Comparison of ENCODE assay signal across 25 mouse cellular contexts in genomic region chr2:143709979-143710378, GRCm38 (mm10).
DNase-seq lines count a peak whose midpoint lies in the region; ATAC-seq and TF ChIP-seq lines count a peak whose summit lies in the region.
"Had no signal": no experiment of that assay in that cellular context is flagged by ENCODE, and none has a peak within 500 bp of the region (broad histone marks: within the 10 kb centered on the region; RNA-seq: fewer than 3 reads in every experiment).

No protein-coding gene starts in this region.

- no peak overlapping the region for H3K9ac ChIP-seq in kidney, embryonic 14.5 days (ENCODE audit: low read depth, low read length)
- no peak overlapping the region for H3K9ac ChIP-seq in kidney, embryonic 15.5 days
- no peak overlapping the region for H3K9ac ChIP-seq in limb, embryonic 13.5 days
- H3K9ac ChIP-seq in limb, embryonic 14.5 days (ENCODE audit: low read depth, low read length, severe bottlenecking), result no peak overlapping the region
- H3K9ac ChIP-seq: embryonic facial prominence, embryonic 13.5 days; embryonic facial prominence, embryonic 15.5 days; forebrain, embryonic 12.5 days had no signal

- no peaks in the 10 kb centered on the region for H3K36me3 ChIP-seq in kidney, embryonic 14.5 days (ENCODE audit: control insufficient read depth, insufficient read depth, low read length)
- H3K36me3 ChIP-seq in kidney, embryonic 15.5 days, result no peaks in the 10 kb centered on the region
- H3K36me3 ChIP-seq in limb, embryonic 13.5 days, result no peaks in the 10 kb centered on the region
- H3K36me3 ChIP-seq in limb, embryonic 10.5 days, result no peaks in the 10 kb centered on the region
- no peaks in the 10 kb centered on the region for H3K36me3 ChIP-seq in limb, embryonic 14.5 days (ENCODE audit: control insufficient read depth, insufficient read depth, low read length)
- H3K36me3 ChIP-seq: embryonic facial prominence, embryonic 13.5 days; embryonic facial prominence, embryonic 15.5 days; forebrain, embryonic 10.5 days; forebrain, embryonic 12.5 days had no signal

- no peak overlapping the region; the same call in 1 of the 2 replicates for H3K27ac ChIP-seq in kidney, embryonic 14.5 days (ENCODE audit: low read depth, low read length)
- H3K27ac ChIP-seq in kidney, embryonic 15.5 days, result no peak overlapping the region
- H3K27ac ChIP-seq in limb, embryonic 13.5 days, result no peak overlapping the region
- H3K27ac ChIP-seq in limb, embryonic 10.5 days, result no peak overlapping the region
- H3K27ac ChIP-seq in limb, embryonic 14.5 days (replicated peaks; ENCODE audit: low read depth, low read length), result no peak overlapping the region
- H3K27ac ChIP-seq in olfactory bulb, adult 2 months (ENCODE audit: insufficient read depth, low read depth, low read length), result 0 out of 2 replicates have a peak overlapping the region, but pooled peaks have one; percentile 37
- H3K27ac ChIP-seq: embryonic facial prominence, embryonic 13.5 days; embryonic facial prominence, embryonic 15.5 days; forebrain, embryonic 10.5 days; forebrain, embryonic 12.5 days had no signal

- no peaks in the 10 kb centered on the region for H3K9me3 ChIP-seq in kidney, embryonic 14.5 days (ENCODE audit: control insufficient read depth, low read length)
- H3K9me3 ChIP-seq in kidney, embryonic 15.5 days (replicated peaks), result no peaks in the 10 kb centered on the region
- no peaks in the 10 kb centered on the region for H3K9me3 ChIP-seq in limb, embryonic 13.5 days
- no peaks in the 10 kb centered on the region for H3K9me3 ChIP-seq in limb, embryonic 10.5 days (replicated peaks)
- H3K9me3 ChIP-seq in limb, embryonic 14.5 days (ENCODE audit: control insufficient read depth, low read length), result no peaks in the 10 kb centered on the region
- H3K9me3 ChIP-seq: embryonic facial prominence, embryonic 13.5 days; embryonic facial prominence, embryonic 15.5 days; forebrain, embryonic 10.5 days; forebrain, embryonic 12.5 days had no signal

- TF ChIP-seq CTCF in olfactory bulb, adult 2 months (IDR thresholded peaks at IDR 0.05; ENCODE audit: insufficient read depth, low read depth, low read length), result no peak

- H3K4me1 ChIP-seq in kidney, embryonic 14.5 days (ENCODE audit: control insufficient read depth, insufficient read depth, low read length), result no peaks in the 10 kb centered on the region
- no peaks in the 10 kb centered on the region for H3K4me1 ChIP-seq in kidney, embryonic 15.5 days
- H3K4me1 ChIP-seq in limb, embryonic 13.5 days, result no peaks in the 10 kb centered on the region; the same call in 1 of the 2 replicates
- peaks cover 2% of the 10 kb centered on the region; the same call in 1 of the 2 replicates for H3K4me1 ChIP-seq in limb, embryonic 10.5 days
- peaks cover 4% of the 10 kb centered on the region; the same call in 1 of the 2 replicates for H3K4me1 ChIP-seq in limb, embryonic 14.5 days (ENCODE audit: control insufficient read depth, insufficient read depth, low read length)
- 0 out of 2 replicates have a peak, but pooled peaks cover 2% of the 10 kb centered on the region for H3K4me1 ChIP-seq in olfactory bulb, adult 2 months (ENCODE audit: control insufficient read depth, insufficient read depth, low read length)
- H3K4me1 ChIP-seq: embryonic facial prominence, embryonic 13.5 days; embryonic facial prominence, embryonic 15.5 days; forebrain, embryonic 10.5 days; forebrain, embryonic 12.5 days had no signal

- intact Hi-C loops in heart, postnatal 10 days (cut with DNase I), result no loop called here

- H3K27me3 ChIP-seq in kidney, embryonic 14.5 days (ENCODE audit: control insufficient read depth, insufficient read depth, low read length), result no peaks in the 10 kb centered on the region
- no peaks in the 10 kb centered on the region for H3K27me3 ChIP-seq in kidney, embryonic 15.5 days
- no peaks in the 10 kb centered on the region for H3K27me3 ChIP-seq in limb, embryonic 13.5 days
- no peaks in the 10 kb centered on the region for H3K27me3 ChIP-seq in limb, embryonic 10.5 days (ENCODE audit: low read depth, poor library complexity, severe bottlenecking)
- H3K27me3 ChIP-seq in limb, embryonic 14.5 days (ENCODE audit: control insufficient read depth, insufficient read depth, low read length), result no peaks in the 10 kb centered on the region
- H3K27me3 ChIP-seq: embryonic facial prominence, embryonic 13.5 days; embryonic facial prominence, embryonic 15.5 days; forebrain, embryonic 12.5 days had no signal

- no peak overlapping the region for H3K4me3 ChIP-seq in kidney, embryonic 14.5 days (ENCODE audit: low read length)
- no peak overlapping the region for H3K4me3 ChIP-seq in kidney, embryonic 15.5 days (replicated peaks)
- no peak overlapping the region for H3K4me3 ChIP-seq in limb, embryonic 13.5 days
- H3K4me3 ChIP-seq in limb, embryonic 10.5 days, result no peak overlapping the region
- no peak overlapping the region for H3K4me3 ChIP-seq in limb, embryonic 14.5 days (replicated peaks; ENCODE audit: low read length)
- no peak overlapping the region for H3K4me3 ChIP-seq in olfactory bulb, adult 2 months (ENCODE audit: insufficient read depth, low read depth, low read length)
- H3K4me3 ChIP-seq: embryonic facial prominence, embryonic 13.5 days; embryonic facial prominence, embryonic 15.5 days; erythroblast, embryonic 14.5 days; forebrain, embryonic 10.5 days; forebrain, embryonic 12.5 days had no signal

- no peak for TF ChIP-seq POLR2A in limb, embryonic 14.5 days (IDR thresholded peaks at IDR 0.05; ENCODE audit: borderline replicate concordance, extremely low read depth, insufficient read depth, insufficient read length)
- no peak for TF ChIP-seq POLR2A in olfactory bulb, adult 2 months (IDR thresholded peaks at IDR 0.05; ENCODE audit: insufficient read depth, low read depth, low read length)

- no peak overlapping the region for H3K4me2 ChIP-seq in kidney, embryonic 14.5 days (replicated peaks; ENCODE audit: low read depth, low read length)
- H3K4me2 ChIP-seq in kidney, embryonic 15.5 days, result no peak overlapping the region
- H3K4me2 ChIP-seq in limb, embryonic 13.5 days (replicated peaks), result no peak overlapping the region
- no peak overlapping the region for H3K4me2 ChIP-seq in limb, embryonic 14.5 days (replicated peaks; ENCODE audit: low read depth, low read length, severe bottlenecking)
- H3K4me2 ChIP-seq: embryonic facial prominence, embryonic 13.5 days; embryonic facial prominence, embryonic 15.5 days; forebrain, embryonic 12.5 days had no signal

- no peak for DNase-seq in limb, embryonic 10.5 days (ENCODE audit: low spot score)
- peak; percentile 20 for DNase-seq in limb, embryonic 14.5 days (ENCODE audit: low spot score)
- DNase-seq in heart, postnatal 10 days, result no peak
- DNase-seq: adrenal gland, adult 8-10 months; adrenal gland, postnatal 14 days; adrenal gland, postnatal 36 days; cerebellum, adult 11 months; cerebellum, adult 18-20 months; cerebellum, adult 8-10 months; cerebellum, adult 9-11 months; cerebellum, postnatal 36 days had no signal

- ATAC-seq in kidney, embryonic 14.5 days (ENCODE audit: low FRiP score, low TSS enrichment), result peak; percentile 68; the same call in 1 of the 2 replicates
- ATAC-seq in kidney, embryonic 15.5 days (replicated peaks; ENCODE audit: low FRiP score), result no peak
- peak; percentile 71; the same call in 1 of the 2 replicates for ATAC-seq in limb, embryonic 13.5 days (ENCODE audit: low FRiP score, low read depth)
- ATAC-seq in limb, embryonic 14.5 days (ENCODE audit: low FRiP score, low read depth), result peak; percentile 31; the same call in 1 of the 2 replicates
- no peak for ATAC-seq in inflammation-experienced regulatory T-cells, adult 6 months
- ATAC-seq: activated CD4-positive, CD25-positive, alpha-beta regulatory T cell, adult 4 months; forebrain, embryonic 14.5 days; forebrain, embryonic 16.5 days; Patski had no signal

- 43% methylated on average over 2 of the region's 2 CpGs for WGBS in kidney, embryonic 14.5 days
- 26% methylated on average over 2 of the region's 2 CpGs for WGBS in kidney, embryonic 15.5 days
- 45% methylated on average over 2 of the region's 2 CpGs for WGBS in limb, embryonic 13.5 days
- 78% methylated on average over 2 of the region's 2 CpGs for WGBS in limb, embryonic 10.5 days
- 37% methylated on average over 2 of the region's 2 CpGs for WGBS in limb, embryonic 14.5 days
- 40% methylated on average over 2 of the region's 2 CpGs for WGBS in olfactory bulb, adult 2 months

Comparison
In these comparisons a context has a peak if more than half of its experiments do, and no peak if none do; other contexts are left out.
1. ATAC-seq: peak in kidney, embryonic 14.5 days (single experiment), limb, embryonic 13.5 days (single experiment) and limb, embryonic 14.5 days (single experiment); none in kidney, embryonic 15.5 days (single experiment) and inflammation-experienced regulatory T-cells, adult 6 months (single experiment).